Mouse (Mus musculus): ENCODE results near the gene Zfp287.
A peak's percentile ranks its signal among the peaks of the same experiment; 100 is the strongest.

Zfp287 gene

GRCm38 (mm10) chr11:62701218-62701617, 30.5 kb downstream of the Zfp287 start:
- no peak for DNase-seq (ENCODE audit: low read depth, low spot score)

DNA sequence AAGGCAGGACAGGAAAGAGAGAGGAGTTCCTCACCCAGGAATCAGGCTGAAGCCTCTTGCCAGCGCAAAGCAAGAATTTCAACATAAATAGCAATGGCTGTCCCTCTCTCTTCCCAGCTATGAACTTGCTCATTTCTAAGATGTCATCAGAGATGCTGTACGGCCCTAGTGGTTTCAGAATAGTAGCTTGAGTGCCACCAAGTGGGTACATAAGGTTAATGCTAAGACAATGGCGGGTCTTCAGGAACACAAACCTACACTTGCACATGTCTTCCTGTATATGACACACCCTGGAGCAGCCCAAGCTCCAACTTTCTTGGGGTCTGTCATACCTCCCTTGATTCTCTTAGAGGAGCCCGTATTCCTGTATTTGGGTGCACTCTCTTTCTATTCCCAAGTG, 32.0 kb downstream of the Zfp287 start:
- DNase-seq (ENCODE audit: low read depth, low spot score): no peak

DNA sequence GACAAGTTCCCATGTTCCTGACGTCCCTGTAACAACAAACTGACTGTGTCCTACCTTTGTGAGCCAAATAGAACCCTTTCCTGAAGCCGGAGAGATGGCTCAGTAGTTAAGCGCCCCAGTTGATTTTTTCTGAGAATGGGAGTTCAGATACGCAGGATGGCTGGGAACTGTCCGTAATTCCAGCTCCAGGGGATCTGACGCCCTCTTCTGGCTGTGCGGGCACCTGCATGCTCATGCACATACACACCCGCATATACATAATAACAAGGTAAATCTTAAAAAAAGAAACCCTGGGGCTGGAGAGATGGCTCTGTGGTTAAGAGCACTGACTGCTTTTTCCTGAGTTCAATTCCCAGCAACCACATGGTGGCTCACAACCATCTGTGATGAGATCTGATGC, 36.6 kb downstream of the Zfp287 start:
- DNase-seq (ENCODE audit: low read depth, low spot score): no peak

- DNase-seq (ENCODE audit: low read depth, low spot score): peak; percentile 80
Measured at GRCm38 (mm10) chr11:62693299-62694184, 38.2 kb downstream of the Zfp287 start.

- no peak for DNase-seq (ENCODE audit: low read depth, low spot score)
Measured at GRCm38 (mm10) chr11:62691592-62691991, 40.1 kb downstream of the Zfp287 start.

GRCm38 (mm10) chr11:62679954-62680353, 51.8 kb downstream of the Zfp287 start:
- no peak for DNase-seq (ENCODE audit: low read depth, low spot score)

DNA sequence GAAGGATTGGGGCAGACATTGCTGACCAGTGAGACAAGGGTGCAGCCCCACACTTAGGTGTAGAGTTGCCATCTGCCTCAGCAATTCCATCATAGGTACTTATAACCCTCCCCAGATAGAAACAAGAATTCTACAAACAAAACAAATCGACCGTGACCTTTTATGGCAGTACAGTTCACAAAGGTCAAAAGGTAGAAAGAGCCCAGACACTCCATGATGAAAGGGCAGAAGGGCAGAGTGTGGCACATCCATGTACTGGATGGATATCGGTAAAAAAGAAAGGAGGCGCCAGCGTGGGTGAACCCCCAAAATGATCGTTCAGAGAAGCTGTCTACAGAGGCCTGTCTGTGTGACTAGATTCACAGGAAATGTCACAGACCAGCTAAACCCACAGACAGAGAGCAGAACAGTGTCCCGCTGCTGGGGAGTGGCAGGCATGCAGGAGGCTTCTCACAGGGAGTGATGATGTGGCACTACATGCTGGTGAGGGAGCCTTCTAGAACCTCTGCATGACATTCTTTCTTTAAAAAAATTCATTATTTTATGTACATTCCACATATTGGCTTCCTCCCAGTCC, 52.8 kb downstream of the Zfp287 start:
- DNase-seq (ENCODE audit: low read depth, low spot score): no peak

DNA sequence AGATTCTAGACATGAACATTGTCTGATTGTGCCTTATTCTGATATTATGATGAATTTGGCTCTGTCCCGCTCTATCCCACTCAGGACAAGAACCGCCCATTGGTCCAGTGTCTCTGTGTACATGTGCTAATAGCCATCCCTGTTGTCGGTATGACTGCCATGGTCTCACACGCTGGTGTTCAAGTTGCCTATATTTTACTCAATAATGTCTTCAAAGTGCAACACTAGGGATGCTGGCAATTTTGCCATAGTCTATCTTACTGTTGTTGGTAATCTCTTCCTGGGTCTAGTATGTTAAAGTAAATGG, 55.5 kb downstream of the Zfp287 start:
- DNase-seq (ENCODE audit: low read depth, low spot score): no peak

- DNase-seq (ENCODE audit: low read depth, low spot score): peak; percentile 69
Measured at GRCm38 (mm10) chr11:62675480-62676289, 56.0 kb downstream of the Zfp287 start.

DNA sequence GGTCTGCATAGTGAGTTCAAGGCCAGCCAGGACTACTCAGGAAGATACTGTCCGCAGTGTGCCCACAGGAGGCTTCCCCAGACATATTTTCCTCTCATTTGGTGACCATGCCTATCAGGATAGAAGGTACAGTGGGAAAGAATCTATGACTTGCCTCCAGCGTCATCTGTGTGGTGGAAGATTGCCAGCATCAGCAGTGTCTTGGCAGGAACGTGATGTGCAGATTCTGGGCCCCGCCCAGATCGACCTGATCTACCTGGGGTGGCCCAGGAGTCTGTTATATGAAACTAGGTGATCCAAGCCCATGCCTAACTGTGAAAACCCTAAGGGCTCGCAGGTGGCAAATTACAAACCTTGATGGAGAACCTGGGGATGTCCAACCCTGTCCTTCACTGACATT, 61.7 kb downstream of the Zfp287 start:
- DNase-seq (ENCODE audit: low read depth, low spot score): no peak

DNA sequence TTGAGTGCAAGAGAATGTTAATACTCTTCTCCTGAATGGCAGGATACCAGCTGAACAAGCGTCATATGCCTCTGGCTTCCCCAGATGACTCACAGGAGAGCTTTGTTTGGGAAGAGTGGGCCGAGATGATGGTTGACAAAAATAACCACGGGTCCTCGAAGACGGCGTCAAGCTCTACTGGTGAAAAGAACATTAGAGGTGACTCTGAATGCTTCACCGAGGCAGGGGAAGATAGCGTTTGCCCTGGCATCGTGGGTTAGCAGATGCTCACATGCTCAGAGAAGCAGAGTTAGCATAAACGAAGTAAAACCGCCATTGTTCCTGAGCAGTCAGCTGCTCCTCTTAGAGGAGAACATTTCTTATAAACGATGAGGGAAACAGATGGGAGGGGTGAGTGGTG, 62.2 kb downstream of the Zfp287 start:
- DNase-seq (ENCODE audit: low read depth, low spot score): no peak

GRCm38 (mm10) chr11:62668986-62669385, 62.7 kb downstream of the Zfp287 start:
- DNase-seq (ENCODE audit: low read depth, low spot score): no peak

DNA sequence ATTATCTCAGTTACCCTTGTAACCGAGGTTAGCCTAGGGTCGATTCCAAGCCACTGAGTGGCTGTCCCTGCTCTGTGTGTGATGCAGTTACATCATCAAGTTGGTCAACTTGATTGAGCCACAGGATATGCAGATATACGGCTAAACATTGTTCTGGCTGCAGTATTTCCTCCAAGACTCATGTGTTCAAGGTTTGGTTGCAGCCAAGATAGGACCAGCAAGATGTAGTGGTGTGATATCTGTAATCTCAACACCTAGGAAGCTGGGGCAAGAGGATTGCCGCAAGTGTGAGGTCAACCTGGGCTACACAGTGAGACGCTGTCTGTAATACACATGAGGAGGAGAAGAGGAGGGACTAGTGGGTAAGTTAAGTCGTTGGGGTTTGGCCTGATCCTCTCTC, 67.5 kb downstream of the Zfp287 start:
- DNase-seq (ENCODE audit: low read depth, low spot score): no peak

DNA sequence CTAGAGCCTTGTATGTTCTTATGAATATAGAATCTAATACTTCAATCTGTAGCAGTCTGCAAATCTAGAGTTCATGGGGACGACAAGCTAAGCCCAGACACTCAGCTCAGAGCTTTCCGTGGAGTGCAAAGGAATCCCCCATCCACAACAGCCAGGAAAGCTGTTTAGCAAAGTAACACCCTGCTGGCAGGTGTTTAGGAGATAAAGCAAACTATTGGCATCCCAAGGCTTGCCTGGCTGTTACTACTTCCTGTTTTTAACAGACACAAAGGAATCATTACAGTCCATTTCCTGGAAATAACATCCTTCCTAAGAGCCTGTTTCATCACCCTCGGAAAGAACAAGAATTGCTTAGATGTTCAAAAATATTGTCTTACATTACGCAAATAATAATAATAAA, 70.8 kb downstream of the Zfp287 start:
- no peak for DNase-seq (ENCODE audit: low read depth, low spot score)

DNA sequence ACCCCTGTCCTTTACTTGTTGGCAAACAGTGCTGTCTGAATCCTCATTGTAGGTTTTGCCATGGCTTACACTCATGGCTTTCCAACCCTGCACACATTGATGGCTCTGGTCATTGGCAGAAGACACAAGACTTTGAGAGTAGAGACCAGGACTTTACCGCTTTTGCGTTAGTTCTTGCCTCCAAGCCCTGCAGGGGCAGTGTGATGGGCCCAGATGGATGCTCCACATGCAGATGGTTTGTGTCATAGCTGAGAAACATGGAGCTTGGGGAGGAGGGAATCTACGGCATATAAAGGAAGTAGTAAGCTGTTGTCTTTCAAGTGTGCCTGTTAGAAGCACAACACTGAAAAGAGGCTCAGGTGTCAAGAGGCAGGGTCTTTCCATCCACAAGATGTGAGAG, 79.6 kb downstream of the Zfp287 start:
- no peak for DNase-seq (ENCODE audit: low read depth, low spot score)

- DNase-seq (ENCODE audit: low read depth, low spot score): no peak
Measured at GRCm38 (mm10) chr11:62651563-62651962, 80.1 kb downstream of the Zfp287 start.
